Mouse (Mus musculus): Measurements from ENCODE around the gene Tmod1.

Tmod1 gene

GRCm38 (mm10) chr4:46130221-46130620 lies 91.5 kb downstream of the Tmod1 start:
- DNase-seq (ENCODE audit: low read depth, low spot score), result peak; percentile 53

GRCm38 (mm10) chr4:46131791-46132190 lies 93.1 kb downstream of the Tmod1 start:
- DNase-seq (ENCODE audit: low read depth, low spot score), result no peak

GRCm38 (mm10) chr4:46137629-46138286 lies 99.0 kb downstream of the Tmod1 start:
- no peak for DNase-seq (ENCODE audit: low read depth, low spot score)

- DNase-seq (ENCODE audit: low read depth, low spot score), result peak; percentile 89
Measured at GRCm38 (mm10) chr4:46138287-46139222, 99.8 kb downstream of the Tmod1 start, which contains the start of the genes Ncbp1 and Tstd2. Gene Ncbp1 (plus strand): TSS chr4:46138613. Gene Tstd2 (minus strand): TSS chr4:46138694.

GRCm38 (mm10) chr4:46144323-46144722 lies 105.6 kb downstream of the Tmod1 start:
- peak; percentile 9 for DNase-seq (ENCODE audit: low read depth, low spot score)

- no peak for DNase-seq (ENCODE audit: low read depth, low spot score)
Measured at GRCm38 (mm10) chr4:46146881-46147280, 108.1 kb downstream of the Tmod1 start.

GRCm38 (mm10) chr4:46151903-46152544 lies 113.3 kb downstream of the Tmod1 start:
- no peak for DNase-seq (ENCODE audit: low read depth, low spot score)

GRCm38 (mm10) chr4:46164027-46164426 lies 125.3 kb downstream of the Tmod1 start:
- no peak for DNase-seq (ENCODE audit: low read depth, low spot score)

Measured in forelimb bud, embryonic 11.5 days (tissue).